Mouse (Mus musculus): ENCODE measurements around the gene Sestd1. TPM values are rescaled to one million over a fixed set of nuclear protein-coding genes. Genes with fewer than 3 reads are reported as not detected.

Gene Sestd1
- total RNA-seq, 2 experiments from 2014 or later = 15.8 to 21.1 TPM

DNA sequence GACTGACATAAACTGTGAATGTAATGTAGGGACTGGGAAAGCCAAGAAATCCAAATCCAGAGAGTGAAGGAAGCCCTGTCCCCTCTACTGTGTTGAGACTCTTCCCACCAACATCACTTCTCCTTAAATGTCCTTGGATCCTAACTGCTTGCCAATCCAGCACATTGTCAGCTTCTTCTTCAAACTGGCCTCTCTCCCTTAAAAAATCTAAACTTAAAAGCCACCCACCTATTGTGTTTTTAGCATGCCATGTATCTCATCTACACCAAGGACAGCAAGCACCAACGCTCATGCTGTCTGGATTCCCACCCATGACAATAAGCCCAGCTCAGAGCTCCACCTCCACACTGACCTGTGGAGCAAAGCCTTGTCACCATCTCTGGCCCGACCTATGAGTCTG is 7.4 kb downstream of the Sestd1 start:
- ATAC-seq (ENCODE audit: poor library complexity, severe bottlenecking) = no peak

DNA sequence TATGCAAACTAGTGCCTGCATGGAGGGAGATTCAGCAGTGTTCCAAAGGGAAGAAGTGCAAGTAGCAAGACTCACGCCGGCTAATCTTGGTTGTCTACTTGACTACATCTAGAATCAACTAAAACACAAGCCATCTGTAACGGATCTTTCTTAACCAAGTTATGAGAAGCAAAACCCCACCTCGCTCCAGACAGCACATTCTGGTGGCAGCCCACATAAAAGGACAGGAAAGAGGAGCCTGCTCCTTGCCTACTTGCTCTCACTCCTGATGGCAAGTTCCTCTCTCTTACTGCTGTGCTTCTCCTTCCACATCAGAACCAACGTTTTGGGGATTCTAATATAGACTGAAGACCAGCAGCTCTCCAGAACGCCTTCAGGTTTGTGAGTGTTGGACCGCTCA is 9.6 kb downstream of the Sestd1 start:
- ATAC-seq (ENCODE audit: poor library complexity, severe bottlenecking) = no peak

DNA sequence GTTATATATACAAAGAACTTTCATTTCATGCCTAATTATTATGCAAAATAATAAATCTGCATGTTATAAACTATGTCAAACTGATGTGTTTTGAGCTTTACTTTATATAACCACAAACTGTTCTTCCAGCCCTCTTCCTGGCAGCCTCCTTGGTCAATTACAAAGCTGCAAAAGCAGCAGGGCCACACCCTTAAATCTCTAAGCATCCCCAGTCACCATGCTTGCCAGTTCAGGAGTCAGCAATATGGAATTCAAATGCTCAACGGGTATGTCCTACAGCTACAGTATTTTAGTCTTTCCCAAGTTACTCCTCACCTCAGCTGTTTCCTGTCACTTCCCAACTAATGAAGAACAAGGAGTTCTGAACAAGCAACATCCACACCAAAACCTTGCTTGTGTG is 10.3 kb downstream of the Sestd1 start:
- ATAC-seq (ENCODE audit: poor library complexity, severe bottlenecking) = no peak

DNA sequence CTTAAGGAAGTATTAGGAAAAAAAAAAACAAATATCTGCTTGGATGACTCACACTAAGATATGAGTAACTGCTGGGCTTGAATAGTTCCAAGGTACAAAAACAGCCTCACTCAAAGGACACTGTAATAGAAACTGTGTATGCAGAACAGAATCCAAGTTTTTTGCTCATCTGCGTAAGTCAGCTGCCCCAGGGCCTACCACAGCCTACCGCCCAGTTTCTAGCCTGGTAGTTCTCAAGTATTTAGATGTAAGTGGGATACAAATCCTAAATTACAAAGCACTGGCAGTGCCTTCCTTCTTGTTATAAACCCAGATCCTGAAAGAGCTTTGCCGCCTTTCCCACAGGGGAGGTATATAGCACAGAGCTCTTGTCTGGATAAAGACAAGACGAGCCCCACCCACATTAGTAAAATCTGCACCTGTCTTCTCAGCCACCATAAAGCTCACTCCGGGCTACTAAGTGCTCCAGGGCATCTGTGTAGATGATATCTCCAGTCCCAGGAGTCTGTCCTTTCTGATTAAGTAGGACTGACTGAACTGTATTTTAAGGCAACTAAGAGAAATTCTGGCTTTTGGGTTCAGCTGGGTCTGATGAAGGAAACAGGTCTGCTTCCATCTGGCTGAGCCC is 11.7 kb downstream of the Sestd1 start:
- ATAC-seq (ENCODE audit: poor library complexity, severe bottlenecking) = no peak

DNA sequence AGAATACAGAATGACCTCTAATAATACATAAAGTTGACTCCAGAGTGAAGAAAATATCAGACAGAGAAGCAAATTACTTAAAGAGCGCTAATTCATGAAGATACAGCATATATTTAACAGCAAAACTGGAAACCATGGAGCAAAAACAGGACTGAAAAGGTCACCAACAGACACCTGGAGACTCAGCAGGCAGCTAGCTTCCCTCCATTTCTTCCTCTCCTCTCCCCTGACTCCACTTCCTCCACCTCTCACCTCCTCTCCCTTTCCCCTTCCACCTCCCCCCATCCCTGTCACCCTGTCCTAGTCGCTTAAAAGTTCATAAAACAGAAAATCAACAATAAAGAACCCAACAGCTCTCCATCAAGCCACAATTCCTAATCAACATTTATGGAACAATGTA is 13.5 kb downstream of the Sestd1 start:
- no peak for ATAC-seq (ENCODE audit: poor library complexity, severe bottlenecking)

DNA sequence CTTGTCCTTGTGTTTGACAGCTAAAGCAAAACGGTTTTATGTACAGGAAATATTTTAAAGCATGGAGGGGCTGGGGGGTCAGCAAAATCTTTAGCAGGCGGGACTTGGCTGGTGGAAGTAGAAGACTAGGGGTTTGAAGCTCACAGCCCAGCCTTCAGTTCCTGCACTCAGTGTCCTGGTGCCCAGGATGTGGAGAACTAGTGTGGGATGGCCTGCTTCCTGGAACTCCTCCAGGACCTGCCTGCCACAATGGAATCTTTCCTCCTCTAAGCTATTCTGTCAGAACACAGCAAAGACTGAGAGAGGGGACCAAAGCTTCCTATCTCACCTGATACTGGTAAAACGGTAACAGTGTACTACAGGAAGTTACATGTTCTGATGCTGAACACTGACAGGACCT is 14.4 kb downstream of the Sestd1 start:
- ATAC-seq (ENCODE audit: poor library complexity, severe bottlenecking) = no peak

DNA sequence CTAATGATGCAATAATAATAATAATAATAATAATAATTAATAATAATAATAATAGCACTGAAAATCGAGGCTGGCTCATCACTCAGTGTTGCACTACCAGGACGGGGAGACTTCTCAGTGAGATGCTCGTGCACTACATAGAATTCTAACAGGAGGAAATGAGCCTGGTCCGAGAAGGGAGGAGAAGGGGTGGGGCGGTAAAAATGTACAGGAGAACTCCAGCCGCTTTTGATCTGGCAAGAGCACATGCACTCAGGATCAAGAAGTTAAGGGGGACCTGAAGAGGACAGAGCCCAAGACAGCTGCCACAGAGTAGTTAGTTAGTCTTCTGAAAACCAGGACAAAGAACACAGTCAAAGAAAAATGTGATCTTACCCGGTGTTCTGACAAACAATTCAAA is 15.1 kb downstream of the Sestd1 start:
- ATAC-seq (ENCODE audit: poor library complexity, severe bottlenecking) = no peak

DNA sequence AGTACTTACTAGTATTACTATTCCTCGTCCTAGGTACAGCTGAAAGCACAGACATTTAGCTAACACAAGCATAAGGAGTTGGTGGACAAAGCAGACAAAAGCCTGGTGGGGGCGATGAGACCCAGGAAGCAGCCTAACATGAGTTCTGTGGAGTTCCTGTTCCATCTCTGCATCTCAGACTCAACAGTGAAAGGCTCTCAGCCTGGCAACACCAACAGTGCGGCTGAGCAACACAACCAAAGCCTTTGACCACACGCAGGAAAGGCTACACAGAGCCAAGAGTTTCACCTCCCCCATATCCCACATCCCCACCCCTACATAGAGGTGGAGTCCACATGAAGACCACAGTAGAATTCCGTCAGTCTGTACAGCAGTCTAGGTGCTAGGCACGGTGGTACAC is 15.8 kb downstream of the Sestd1 start:
- ATAC-seq (ENCODE audit: poor library complexity, severe bottlenecking) = no peak

DNA sequence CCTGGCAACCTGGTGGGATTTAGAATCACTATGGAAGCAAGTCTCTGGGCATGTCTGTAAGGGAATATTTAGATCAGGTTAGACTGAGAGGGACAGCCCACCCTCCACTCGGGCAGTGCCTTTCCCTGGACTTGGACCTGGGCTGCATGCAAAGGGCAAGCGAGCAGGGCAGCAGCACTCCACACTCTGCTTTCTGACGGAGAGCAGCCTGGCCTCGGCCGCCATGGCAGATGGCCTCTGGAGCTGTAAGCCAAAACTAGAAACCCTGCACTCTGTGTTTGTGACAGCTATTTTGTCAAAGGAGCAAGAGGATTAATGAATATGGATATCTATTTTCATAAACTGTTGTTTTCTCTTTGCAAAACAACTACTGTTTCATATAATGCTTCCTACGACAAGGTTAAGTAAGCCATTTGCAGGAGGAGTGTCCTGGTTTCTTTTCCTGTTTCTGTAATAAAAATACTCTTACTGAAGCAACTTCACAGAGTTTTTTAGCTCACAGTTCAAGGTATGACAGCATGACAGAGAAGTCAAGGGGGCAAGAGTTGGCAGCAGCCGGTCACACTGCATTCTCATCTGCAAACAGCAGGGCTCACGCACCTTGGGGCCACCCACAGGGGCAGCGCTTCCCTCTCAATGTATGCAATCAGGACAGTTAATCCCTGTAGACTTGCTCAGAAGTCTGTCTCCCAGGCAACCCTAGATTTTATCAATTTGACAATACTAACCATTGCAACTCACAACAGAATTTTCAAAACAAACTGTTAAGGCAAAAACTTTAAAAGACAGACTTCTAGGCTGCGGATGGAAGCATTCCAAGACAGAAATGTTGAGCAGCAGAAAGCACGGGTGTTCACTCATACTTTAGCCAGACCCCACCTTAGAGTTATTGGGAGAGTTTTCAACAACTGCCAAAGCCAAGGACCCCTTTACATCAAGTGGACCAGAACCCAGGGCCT is 16.6 kb downstream of the Sestd1 start:
- ATAC-seq (ENCODE audit: poor library complexity, severe bottlenecking) = peak; percentile 34; the same call in 1 of the 2 replicates

DNA sequence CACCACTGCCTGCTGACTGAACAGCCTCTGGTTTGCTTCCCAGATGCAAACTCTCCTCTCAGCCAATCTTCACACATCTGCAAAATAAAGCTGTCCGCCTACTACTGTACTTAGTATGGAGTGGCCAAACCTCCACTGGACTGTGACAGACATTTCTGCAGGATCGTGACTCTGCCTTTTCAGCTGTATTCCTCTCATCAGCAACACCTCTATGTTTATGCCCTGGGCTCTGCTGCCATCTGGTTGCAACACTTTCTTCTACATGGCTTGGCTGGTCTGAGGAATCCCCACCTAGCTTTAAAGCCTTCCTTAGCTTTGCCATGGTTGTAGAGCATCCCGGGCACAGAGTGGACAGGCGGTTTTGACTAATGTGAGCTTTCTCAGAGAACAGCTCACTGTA is 20.3 kb downstream of the Sestd1 start:
- ATAC-seq (ENCODE audit: poor library complexity, severe bottlenecking) = no peak

DNA sequence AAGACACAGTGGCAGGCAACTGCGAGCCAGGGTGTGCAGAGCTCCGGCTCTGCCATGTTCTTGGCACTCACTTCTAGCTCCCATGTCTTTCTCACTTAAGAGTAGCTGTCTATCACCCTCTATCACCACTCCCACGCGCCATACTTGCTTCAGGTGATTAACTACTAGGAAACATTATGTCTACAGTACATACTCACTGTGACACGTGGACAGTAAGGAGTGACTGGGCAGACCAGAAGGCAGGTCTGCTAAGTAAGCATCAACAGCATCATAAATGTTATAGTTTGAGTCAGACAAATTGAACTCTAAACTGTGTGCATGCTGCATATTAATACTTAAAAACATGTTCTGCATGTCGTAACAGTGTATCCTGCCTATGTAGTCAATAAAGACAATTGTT is 27.2 kb downstream of the Sestd1 start:
- no peak for ATAC-seq (ENCODE audit: poor library complexity, severe bottlenecking)

DNA sequence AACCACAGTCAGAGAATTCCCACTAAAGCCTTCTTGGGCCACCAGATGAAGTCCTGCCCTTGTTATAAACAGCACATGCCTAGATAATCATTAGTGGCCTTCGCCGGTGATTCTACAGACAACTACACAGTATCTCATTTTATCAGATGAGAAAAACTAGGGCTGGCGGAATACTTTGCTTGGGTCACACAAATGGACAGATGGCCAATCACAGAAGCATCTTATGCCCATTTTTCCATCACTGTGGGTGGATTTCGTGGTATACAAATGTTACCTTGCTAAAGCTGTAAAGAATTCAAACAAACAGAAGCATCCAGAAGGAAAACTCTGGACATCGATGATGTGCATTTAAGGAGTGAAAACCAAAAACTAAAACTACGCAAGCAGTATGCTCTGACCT is 28.7 kb downstream of the Sestd1 start:
- no peak for ATAC-seq (ENCODE audit: poor library complexity, severe bottlenecking)

DNA sequence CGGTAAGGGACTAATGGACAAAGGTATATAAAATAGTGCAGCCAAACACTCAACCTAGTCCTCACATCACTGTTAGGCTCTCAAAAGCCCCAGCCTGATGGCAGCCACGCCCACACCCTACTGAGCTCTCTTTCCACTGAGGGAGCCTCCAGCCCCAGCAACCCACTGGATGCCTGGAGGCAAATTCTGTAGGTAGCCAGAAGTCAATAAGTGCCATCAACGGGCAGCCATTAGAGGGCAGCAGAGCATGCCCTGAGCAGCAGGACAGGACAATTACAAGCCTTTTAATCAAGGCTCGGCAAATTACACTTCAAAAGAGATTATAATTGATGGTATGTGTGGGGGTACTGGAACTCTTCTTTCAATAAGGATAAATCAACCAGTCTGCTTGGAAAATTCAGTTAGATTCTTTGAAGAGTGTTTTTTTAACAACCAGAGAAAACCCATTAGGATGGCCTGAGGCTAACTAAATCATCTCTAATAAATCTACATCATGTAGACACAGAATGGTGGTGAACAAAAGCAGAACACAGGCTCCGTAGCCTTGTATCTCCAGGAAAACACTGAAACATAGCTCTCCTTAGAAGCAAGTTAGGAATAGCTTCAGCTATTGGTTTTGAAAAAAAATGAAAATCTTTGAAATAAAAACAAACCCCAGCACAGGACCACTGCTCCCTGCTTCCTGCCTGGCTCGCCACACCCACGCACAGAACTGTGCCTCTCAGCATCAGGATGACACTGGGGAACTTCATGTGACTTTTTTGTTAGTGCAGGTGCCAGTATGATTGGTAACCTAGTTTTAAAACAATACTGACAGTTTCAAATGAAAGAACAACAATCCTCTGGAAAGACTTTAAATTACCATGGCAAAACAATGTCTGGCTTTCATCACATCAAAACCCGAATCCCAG is 30.4 kb downstream of the Sestd1 start:
- peak; percentile 69; the same call in 1 of the 2 replicates for ATAC-seq (ENCODE audit: poor library complexity, severe bottlenecking)

DNA sequence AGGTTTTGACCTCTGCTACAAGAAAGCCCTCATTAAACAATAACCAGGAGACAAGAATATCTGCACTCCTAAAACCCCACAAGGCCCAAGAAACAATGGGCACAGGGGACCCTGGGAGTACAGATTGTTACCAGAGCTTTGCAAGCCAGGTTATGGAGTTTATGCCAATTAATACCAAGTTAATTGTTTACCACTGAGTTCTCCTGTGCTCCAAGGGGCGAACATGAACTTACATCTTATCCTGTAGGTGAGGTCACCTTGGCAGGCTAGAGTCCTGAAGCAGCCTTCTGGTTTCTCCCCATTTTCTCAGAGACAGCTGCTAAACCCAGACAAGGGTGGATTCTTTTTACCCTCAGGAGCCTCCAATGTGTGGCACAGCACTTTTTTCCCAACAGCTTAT is 32.0 kb downstream of the Sestd1 start:
- ATAC-seq (ENCODE audit: poor library complexity, severe bottlenecking) = no peak

DNA sequence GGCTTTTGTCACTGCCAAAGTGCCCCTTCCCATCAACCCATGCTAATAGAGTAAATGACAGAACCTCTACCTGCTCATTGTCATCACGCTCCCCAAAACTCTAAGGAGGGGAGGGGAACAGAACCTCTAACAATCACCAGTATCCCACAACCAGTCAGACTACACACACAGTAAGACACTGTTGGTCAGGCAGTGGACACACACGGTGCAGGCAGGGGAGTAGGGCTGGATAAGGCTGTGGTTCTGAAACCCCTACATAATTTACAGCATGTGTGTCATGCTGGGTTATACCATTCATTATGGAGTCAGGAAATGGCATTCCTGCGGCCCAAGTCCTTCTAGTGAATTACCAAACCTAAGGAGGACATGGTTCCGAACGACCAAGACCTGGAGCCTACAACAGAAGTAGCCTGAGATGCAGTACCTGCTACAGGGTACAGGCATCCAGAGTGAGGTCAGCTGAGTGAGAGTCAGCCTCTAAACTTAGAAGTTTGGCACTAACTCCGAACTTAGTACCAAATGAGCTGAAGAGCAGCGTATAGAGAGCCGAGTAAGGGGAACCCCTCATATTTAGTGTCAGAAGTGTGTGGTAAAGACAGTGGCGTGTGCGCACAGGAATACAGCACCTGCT is 33.1 kb downstream of the Sestd1 start:
- no peak for ATAC-seq (ENCODE audit: poor library complexity, severe bottlenecking)

DNA sequence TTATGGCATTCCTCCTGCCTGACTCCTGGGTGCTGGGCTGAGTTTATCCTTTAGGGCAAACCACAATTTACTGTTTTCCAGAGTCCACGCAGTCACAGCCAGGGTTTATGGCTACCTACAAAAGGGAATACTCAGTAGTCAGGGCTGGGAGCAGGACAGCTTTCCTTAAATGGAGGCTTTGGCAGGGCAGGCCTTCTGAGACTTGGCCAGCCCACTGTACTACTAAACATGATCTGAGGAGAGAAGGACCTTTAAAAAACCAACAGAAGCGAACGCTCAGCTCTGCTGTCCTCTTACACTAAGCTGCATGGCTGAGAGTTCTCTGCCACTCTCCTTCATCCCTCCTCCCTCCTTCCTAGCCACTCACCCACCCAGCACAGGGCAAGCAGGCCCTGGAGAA is 34.6 kb downstream of the Sestd1 start:
- no peak for ATAC-seq (ENCODE audit: poor library complexity, severe bottlenecking)

DNA sequence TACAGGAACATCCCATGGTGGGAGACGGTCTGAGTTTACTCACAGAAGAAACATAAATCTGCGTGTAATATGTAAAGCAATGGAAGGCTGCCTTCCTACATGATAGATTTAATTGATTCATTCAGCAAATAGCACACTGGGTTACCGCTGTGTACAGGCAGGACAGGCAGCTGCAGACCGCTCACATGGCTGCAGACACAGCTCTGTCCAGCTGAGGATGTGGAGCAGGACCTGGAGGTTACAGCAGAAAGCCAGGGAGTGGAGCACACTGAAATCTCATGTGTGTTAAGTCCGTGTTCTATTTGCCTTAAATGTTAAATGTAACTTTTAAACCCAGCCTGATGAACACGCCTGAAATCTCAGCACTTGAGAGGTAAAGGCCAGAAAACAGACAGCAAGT is 38.1 kb downstream of the Sestd1 start:
- no peak for ATAC-seq (ENCODE audit: poor library complexity, severe bottlenecking)

DNA sequence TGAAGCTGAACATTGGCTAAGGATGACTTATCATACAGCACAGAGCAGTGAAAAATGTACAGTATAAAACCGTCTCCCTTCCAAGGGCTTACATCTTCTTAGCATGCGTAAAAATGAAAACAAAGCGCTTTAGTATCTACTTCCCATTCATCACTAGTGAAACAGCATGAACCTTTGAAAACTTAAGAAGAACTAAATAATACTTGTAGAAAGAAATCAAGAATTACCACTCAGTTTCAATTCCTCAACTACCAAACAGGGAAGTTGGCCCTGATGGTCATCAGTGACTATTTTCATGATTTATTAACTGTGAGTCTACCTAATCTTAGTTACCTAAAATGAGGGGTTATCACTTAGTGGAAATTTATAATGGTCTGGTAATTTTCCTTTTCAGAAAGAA is 41.8 kb downstream of the Sestd1 start:
- ATAC-seq (ENCODE audit: poor library complexity, severe bottlenecking) = peak; percentile 95

DNA sequence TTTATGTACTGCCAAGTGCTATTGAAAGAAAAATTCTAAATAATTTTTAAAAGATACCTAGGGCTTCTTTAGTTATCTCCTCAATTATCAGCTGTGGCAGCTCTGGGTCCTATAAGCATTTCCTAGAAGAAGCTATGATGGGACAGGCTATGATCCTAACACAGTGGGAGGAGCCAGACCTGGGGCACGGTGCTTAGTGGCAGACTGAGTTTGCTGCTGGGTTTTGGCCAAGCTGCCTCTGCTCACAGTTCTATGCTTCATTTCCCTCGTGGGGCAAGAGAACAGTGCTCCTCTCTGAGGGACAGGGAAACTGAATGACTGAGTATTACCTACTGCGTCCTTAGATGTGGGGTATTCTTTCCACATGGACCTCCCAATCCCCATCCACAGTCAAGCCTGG is 42.3 kb downstream of the Sestd1 start:
- ATAC-seq (ENCODE audit: poor library complexity, severe bottlenecking) = peak; percentile 19; the same call in 1 of the 2 replicates

DNA sequence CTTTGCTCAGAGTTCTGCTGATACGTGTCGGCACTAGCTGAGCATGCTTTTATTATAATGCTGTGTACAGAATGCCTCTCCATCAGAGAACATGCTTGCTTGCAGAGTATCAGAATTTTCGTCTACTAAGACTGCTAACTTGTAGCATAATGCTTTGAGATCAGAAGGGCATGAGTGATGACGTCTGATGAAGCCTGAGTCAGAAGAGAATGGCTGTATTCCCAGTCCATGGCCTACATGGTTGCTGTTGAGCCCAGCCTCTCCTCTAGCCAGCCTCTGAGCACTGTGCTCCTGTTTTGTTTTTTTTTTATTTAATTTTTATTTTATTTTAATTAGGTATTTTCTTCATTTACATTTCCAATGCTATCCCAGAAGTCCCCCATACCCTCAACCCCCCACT is 43.5 kb downstream of the Sestd1 start:
- ATAC-seq (ENCODE audit: poor library complexity, severe bottlenecking) = no peak

DNA sequence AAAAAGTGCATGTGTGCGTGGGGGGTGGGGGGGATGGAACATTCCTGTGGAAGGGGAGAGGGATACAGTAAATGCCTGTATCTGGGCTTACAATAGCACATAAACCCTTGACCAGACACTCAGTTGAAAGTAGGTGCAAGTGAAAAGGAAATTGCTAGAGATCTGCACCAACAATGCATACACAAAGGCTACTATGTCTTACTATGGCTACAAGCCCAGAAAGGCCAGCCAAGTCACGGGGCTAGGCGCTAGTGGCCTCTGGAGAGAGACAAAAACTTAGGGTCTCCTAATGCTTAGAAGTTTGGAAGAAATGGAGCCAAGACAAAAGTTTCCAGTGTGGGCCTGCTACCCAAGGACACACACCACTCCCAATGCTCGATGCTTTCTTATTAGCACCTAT is 44.5 kb downstream of the Sestd1 start:
- no peak for ATAC-seq (ENCODE audit: poor library complexity, severe bottlenecking)
